Mouse (Mus musculus) olfactory bulb, adult 2 months (tissue): ENCODE measurements around the gene Zswim1.

Source experiments
- CTCF ChIP-seq: fragments of 200-500 bp; IDR thresholded peaks from 2 replicates; pipeline ENCODE4 v1.5.1; 2012; ENCODE audit warnings: low read depth, mild to moderate bottlenecking, low read length, moderate library complexity; ENCODE audit not compliant: insufficient read depth
- POLR2A ChIP-seq: fragments of 200-500 bp; IDR thresholded peaks from 2 replicates; pipeline ENCODE4 v1.6.1; 2012; ENCODE audit warnings: mild to moderate bottlenecking, low read depth, low read length, moderate library complexity; ENCODE audit not compliant: insufficient read depth

GRCm38 (mm10) chr2:164773989-164774364 lies 48.5 kb upstream of the Zswim1 start:
- TF ChIP-seq POLR2A, result no peak
- no peak for TF ChIP-seq CTCF
